Mouse (Mus musculus) heart, adult 18-20 months (tissue): Measurements from ENCODE around the gene Lrfn4. TPM values are rescaled to one million over a fixed set of nuclear protein-coding genes. Genes with fewer than 3 reads are reported as not detected.
"Not testable (repeated sequence)": the region's sequence is repeated elsewhere in the genome, so short reads cannot be mapped to it uniquely, and the experiment has no call there.

Source experiments
- DNase-seq, 2 experiments: peaks; one replicate each; pipeline ENCODE4 v3.0.0; 2021 to 2022; ENCODE audit warnings: mixed read lengths in 1 of 2
- total RNA-seq, 2 experiments: library from RNA; stranded (reverse); gene quantifications; 2 replicates each; pipeline ENCODE4 v1.2.3; 2021

Gene Lrfn4
- total RNA-seq, 2 experiments from 2014 or later: 5.4 to 8.5 TPM

DNA sequence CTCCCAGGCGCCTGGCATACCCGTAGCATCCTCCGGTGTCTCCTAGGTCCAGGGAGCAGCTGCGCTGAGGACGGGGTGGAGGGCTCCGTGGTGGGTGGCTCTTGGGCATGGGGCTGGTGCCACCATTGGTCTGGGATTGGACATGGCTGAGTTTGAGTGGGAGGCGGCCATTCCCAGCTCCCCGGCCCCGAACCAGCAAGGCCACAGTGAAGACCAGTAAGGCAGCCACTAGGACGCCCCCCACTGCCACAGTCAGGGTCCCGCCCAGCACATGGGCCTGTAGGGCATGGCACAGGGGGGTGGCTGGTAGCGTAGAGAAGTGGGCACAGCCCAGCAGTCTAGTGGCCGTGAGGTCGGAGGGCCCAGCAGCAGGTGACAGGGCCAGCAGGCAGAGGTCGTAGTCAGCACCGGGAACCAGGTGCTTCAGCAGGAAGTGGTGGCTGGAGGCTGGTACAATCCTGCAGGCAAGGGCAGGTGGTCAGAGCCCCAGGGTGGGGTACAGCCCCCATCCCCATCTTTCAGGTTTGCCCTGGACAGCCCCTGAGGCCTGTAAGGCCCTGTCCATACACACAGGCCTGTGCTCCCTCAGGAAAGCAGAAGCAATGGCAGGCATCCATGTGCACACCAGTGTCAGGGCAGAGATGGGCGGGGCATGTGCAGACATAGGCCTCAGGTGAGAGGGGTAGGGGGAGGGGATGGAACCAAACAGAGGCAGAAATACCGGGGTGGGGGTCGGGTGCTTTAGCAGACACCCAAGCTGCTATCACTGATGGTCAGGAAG is 3.1 kb downstream of the Lrfn4 start:
- DNase-seq: no peak

DNA sequence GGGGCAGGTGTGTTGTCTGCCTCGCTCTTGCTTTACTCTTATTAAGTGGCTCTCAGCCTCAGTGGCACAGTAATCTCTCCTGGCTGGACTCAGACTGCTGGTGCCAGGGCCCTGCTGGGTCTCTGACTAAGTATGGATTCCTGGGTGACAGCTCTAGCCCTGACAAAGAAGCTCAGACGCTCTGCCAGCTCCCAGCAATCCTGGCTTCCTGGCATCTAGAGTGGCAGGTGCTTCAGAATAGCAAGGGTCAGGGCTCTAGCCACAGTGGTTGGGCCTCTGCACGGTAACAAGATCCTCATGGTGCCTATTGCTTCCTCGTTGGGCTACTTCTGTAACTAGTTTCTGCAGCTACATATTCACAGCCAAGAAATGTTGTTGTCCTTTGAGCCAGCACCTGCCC is 5.4 kb downstream of the Lrfn4 start:
- DNase-seq: peak in 1 of 2 experiments; percentile 74

DNA sequence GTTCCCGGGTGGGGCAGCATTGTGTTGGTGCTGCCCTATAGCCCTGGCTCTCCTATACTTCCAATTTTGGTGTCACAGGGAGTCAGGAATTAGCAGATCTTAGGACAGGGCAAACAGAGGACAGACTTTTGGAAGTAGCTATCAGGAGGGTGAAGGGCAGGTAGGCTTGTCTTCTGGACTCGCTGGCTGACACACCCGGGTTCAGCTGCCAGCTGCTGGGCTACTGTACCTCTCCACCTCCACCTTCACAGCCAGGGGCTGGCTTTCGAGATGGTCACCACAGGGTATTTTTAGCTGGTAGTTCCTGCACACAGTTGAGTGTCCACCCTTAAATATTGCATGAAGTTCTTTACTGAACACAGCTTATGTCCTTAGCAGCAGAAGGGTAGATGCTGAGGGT is 7.0 kb downstream of the Lrfn4 start:
- DNase-seq: peak in 1 of 2 experiments; percentile 48

DNA sequence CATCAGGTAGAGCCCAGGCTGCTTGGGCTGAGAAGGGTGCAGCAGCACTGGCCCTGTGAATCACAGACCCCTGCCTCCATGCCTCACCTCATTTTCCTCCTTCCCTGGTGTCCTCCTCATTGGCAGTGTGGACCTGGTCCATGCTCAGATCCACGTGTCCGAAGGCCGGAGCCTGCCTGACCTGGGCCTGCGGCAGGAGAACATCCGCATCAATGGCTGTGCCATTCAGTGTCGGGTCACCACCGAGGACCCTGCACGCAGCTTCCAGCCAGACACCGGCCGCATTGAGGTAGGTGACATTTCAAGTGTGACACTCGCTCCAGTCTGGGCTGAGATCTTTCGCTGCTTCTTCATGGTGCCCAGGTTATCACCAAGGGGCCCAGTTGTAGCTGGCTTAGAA is 8.1 kb downstream of the Lrfn4 start:
- DNase-seq: no peak

DNA sequence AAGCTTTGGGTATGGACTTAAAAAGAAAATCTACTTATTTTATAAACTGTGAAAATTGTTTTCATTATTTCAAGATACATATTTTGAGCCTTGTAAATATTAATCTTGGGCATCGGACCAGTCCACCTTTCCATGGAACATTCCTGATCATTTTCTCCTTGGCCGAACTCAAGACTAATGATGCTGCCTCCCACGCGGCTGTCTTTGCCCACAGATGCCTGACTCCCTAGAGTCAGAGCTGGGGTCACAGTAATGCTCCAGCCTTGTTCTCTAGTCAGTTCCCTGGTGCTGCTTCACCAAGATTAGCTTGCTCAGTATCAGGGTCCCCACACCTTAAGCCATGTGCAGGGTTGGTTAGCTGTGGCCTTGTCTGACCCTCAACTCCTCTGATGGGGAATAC is 9.8 kb downstream of the Lrfn4 start:
- DNase-seq: no peak

DNA sequence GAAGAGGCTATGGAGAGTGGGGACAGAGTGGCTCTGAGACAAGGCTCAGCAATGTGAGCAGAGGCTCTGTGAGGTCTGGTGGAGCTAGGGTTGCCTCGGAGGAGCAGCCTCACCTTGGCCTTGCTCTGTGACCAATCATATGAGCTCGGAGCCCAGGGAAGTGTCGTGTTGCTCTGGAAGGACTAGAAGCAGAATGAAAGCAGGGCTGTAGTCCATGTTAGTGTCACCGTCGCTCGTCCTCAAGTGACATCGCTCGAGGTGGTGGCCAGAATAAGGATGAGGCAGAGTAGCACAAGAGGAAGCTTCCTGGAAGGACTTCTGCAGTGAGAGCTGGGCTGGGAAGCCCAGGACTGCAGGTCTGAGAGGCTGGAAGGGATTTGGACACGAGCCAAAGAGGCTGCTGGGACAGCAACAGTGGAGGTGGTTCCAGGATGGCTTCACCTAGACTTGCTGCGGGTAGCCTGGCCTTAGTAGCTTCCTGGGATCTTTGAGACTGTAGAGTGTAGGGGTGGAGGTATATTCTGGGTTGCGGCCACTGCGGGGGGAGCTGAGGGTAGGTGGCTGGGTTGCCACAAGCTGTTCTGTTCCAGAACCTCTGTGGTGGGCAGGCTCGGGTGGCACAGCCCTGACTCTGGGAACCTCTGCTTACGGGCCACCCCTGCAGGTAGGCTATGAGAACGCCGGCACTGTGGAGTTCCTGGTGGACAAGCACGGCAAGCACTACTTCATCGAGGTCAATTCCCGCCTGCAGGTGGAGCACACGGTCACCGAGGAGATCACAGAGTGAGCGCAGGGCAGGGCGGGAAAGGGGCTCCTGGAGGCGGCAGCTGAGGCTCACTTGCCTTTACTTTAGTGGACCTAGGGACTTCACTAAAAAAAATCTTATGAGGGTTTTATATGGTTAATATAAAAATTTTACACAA is 11.4 kb downstream of the Lrfn4 start:
- DNase-seq: peak in 1 of 2 experiments; percentile 43

DNA sequence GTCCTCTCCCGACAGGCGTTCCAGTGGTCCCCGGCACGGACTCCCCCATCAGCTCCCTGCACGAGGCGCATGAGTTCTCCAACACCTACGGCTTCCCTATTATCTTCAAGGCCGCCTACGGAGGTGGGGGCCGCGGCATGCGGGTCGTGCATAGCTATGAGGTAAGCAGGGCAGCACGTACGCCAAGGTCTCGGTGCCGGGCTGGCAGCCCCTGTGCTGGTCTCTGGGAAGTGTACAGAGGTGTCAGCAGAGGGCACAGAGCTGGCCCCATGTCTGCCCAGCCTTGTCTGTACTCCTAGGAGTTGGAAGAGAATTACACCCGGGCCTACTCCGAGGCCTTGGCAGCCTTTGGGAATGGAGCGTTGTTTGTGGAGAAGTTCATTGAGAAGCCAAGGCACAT is 13.0 kb downstream of the Lrfn4 start:
- DNase-seq: no peak

DNA sequence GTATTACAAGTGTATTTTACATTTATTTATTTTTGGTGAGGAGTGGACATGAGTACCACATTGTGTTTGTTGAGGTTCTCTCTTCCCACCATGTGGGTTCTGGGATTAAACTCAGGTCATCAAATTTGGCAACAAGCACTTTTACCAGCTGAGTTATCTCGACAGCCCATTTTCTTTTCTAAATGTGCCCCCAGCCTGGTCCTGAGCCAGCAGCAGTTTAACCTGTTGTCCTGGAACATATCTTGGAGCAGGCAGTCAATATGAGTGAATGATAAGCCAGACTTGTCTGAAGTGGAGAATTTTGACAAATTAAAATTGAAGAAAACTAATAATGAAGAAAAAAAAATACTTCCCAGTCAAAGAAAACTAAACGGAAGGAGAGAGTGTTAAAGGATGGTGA is 19.4 kb downstream of the Lrfn4 start:
- no peak for DNase-seq

DNA sequence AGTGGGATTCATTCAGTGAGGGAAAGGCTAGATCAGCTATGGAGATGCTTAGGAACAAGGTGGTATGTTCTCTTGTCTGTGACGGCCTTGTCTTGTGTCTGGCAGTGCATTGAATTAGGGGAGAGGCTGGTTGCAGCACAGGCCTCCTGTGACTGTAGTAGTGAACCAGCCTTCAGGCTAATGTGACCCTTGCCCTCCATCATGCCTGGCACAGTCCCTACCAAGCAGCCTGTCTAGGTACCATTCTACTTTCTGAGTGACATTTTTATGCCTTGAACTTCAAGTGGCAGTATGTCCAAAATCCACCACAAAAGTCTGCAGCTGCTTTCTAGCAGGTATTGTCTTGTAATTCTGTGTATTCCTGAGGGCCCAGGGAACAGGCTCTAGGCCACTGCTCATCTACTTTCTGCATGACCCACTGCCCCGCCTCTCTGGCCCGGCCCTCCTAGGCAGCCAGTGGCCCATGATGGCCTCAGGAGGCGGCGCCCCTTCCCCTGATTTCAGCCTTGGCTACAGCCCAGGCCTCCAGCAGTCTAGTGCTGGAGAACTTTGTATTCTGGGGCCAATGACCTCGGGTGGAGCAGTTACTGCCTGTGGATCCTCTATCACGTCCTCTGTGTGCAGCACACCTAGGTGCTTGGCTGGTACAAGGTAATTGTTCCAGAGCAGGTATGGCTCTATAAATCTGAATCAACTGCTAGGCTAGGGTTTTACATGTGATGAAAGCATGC is 21.5 kb downstream of the Lrfn4 start:
- DNase-seq: no peak

DNA sequence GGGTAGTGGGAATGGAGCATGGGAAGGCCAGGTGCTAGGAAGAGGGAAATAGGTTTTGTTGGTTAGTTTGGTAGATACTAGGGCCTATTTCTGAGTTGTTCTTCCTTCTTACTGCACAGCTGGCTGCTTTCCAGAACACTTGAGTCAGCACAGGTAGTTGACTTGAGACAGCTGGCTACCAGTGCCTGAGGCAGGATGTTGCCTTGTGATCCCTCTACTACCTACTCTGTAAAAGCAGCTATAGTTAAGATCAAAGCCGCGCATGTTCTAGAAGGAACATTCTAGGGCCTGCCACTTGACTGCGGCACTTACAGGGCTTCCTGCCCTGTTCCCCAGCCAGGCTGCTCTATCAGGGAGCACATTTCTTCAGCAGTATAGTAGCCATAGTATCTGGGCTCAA is 25.4 kb downstream of the Lrfn4 start:
- no peak for DNase-seq

DNA sequence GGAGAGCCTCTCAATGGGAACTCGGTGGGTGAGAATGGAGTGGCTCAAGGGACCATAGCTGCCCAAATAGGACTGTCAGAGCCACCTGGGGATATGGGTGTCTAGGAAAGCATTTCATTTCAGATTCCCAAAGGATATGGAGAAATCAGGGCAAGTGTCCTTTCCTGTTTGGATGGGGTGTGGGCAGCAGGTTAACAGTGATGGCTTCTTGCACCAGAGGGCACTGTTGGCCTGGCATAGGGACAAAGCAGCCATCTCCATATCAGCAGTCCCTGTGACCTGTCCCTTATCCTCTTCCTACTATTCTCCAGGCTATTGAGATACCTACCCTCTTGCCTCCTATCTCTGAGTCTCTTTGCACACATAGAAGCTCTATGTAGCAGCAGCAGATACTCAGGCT is 26.4 kb downstream of the Lrfn4 start:
- DNase-seq: peak in 1 of 2 experiments; percentile 26

DNA sequence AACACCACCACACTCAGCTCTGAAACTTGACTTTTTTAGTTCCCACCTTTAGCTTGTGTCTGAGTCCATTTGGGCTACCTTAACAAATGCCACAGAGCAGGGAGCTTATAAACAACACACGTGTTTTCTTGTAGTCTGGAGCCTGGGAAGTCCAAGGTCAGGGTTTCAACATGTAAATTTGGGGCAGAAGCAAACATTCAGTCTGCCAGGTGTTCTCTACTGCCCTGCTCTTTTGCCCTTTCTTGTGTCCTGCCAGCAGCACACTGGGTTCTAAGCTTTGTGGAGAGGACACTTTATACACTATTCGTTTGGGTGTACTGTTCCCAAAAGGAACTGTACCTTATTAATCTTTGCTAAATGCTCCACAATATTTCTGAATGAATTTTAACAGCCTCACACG is 27.0 kb downstream of the Lrfn4 start:
- no peak for DNase-seq

DNA sequence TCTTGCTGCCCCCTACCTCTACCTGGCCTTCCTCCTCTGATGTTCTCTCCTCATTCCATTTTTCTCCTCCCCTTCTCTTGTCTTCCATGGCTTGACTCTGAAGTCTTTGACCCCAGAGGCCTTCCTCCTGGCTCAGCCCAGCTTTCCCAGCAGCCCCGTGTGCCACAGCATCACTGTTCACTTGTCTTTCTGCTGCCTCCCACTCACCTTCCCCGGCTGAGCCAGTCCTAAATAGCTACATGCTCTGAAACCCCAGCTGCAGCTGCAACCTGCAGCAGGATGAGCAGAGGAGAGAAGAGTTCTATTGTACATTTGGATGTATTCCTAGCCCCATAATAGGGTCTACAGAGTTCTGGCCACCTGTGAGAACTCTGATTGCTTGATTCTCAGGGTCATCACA is 28.0 kb downstream of the Lrfn4 start:
- no peak for DNase-seq

DNA sequence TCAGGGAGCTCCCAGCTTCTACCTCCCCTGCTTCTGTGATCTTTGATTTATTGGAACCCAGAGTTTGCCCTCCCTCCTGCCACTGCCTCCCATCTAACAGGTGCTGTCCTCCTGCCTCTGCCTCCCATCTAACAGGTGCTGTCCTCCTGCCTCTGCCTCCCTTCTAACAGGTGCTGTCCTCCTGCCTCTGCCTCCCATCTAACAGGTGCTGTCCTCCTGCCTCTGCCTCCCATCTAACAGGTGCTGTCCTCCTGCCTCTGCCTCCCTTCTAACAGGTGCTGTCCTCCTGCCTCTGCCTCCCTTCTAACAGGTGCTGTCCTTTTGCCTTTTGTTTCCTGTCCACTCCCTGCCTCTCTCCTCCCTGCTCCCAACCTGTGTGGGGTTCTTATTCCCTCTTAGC is 28.7 kb downstream of the Lrfn4 start:
- DNase-seq: not testable (repeated sequence)

DNA sequence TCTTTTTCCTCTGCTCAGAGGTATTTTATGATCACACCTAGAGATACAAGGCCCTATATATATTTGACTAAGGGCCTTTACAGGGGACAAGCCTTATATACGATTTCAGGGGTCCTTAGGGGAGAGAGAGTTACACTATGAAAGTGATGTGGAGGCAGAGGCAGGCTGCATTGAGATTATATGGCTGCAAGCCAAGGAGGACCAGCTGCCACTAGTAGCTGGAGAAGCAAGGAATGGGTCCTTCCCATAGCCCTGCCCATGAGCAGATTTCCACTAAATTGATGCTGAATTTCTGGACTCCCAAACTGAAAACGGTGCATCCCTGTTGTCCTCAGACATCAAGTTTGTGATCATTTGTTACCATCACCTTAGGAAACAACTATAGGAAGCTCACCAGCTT is 31.6 kb downstream of the Lrfn4 start:
- no peak for DNase-seq

DNA sequence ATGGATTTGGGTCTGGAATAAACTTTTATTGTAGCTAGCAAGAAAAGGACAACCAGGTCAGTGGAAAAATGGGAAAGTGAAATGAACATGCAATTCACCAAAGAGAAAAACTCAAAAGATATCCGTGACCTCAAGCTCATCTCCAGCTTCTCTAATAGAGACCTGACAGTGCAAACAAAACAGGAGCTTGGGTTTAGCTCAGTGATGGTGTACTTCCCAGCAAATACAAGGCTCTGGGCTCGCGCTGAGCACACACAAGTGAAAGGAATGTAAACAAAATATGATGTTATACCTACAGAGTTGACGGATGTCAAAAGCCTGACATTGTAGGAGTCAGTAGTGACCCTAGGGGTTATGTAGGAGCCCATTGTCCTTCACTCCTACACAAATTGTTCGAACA is 36.2 kb downstream of the Lrfn4 start:
- DNase-seq: no peak

DNA sequence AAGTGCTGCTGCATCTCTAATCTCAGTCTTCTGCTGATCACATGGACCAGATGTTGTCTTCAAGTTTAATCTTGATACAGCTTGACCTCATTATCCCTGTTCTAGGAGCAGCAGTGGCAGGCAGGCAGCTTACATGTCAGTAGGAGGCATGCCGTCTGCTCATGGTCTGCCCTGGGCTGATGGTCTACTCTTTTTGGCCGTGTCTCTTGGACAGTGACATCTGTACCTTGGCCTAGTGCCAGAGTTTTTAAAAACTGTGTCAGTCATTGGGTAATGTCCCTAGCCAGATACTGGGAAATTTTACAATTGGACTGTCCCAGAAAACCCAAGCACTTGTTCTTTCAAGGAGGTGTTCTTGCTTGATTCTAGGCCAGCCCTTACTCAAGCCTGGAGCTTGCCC is 36.7 kb downstream of the Lrfn4 start:
- DNase-seq: peak; percentile 68 to 80

DNA sequence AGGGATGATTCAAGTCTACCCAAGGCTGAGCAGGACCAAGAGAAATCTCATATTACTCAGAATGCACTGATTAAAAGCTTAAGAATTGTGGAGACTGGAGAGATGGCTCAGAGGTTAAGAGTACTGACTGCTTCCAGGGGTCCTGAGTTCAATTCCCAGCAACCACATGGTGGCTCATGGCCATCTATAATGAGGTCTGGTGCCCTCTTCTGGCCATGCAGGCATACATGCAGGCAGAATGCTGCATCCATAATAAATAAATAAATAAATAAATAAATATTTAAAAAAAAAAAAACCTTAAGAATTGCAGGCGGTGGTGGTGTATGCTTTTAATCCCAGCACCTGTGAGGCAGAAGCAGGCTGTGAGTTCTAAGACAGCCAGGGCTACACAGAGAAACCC is 42.2 kb downstream of the Lrfn4 start:
- no peak for DNase-seq

DNA sequence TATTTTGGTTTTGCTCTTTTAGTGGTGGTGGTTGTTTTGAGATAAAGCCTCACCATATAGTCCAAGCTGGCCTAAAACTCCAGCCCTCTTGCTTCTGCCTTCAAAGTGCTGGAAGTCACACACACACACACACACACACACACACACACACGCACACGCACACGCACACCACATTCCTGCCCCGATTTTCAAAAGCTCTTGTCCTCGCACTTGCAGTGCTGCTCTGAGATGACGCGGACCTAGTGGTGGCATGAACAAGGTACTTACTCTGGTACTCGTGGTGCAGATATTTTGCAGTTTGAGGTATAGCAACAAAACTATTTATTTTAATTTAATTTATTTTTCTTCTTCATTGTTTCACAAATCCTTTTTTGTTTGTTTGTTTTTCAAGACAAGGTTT is 43.0 kb downstream of the Lrfn4 start:
- DNase-seq: no peak

DNA sequence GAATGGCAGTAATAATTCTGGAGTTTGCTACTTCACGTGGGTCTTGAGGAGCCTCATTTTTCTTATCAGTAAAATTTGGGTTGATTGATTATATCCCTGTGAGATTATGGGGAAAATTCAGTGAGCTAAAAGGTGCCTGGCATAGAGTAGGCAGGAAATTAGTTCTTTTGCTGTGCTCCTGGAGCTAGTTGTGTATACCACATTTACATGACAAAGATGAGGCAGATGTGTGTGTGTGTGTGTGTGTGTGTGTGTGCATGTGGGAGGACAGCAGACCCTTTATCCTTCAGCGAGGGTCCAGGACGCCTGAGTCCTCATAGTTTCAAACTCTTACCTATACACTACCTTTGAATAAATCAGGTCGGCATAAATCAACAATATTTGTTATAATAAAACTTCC is 43.4 kb downstream of the Lrfn4 start:
- no peak for DNase-seq

DNA sequence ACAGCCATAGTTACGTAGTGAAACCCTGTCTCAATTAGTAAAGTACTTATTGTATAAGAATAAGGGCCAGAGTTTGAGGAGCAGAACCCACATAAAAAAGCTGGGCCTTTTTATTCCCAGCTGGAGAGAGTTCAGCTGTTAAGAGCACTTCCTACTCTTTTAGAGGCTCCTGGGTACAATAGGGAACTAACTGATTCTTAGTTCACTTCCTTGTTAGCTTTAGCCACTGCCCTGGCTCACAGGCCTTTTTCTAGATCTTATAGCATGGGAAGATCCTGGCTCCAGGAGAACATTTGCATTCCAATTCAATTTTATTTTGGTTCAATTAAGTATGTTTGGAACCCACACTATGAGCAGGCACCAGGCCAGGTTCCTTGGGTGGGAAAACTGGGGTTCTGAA is 43.8 kb downstream of the Lrfn4 start:
- no peak for DNase-seq

DNA sequence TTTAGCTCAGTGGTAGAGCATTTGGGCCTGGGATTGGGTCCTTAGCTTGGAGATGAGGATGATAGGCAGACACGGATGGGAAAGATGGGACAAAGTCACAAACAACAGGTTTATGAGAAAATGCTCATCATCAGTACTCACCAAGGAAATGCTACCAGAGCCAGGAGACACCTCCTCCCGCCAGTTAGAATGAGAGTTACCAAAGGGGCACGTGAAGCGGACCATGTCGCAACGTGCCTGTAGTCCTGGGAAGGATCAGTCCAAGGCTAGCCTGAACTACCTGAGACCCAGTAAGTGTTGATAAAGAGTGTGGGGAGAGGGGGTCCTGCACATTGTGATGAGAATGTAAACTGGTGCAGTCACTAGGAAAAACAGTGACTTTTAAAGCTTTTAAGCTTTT is 44.7 kb downstream of the Lrfn4 start:
- DNase-seq: no peak

DNA sequence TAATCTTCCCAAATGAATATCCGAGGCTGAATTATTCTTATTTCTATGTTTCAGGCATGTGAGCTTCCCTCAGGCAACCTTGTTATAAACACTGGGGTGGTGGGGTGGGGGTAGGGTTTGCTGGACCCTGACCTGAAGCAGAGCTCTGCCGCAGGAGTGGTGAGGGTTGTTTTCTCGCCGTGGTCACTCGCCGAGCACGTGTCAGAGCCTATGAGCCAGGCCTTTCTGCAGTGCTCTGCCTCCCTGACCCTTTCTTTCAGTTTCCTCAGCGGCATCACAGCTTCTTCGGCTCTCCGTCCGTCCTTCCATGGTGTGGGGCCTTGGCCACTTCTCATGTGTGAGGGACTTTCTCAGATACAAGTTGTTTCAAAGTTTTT is 45.2 kb downstream of the Lrfn4 start:
- DNase-seq: no peak
